Mouse (Mus musculus) hindbrain, embryonic 14.5 days (tissue): ENCODE results near the gene Spag16. TPM values are rescaled to one million over a fixed set of nuclear protein-coding genes. Genes with fewer than 3 reads are reported as not detected.
"Not testable (repeated sequence)": the region's sequence is repeated elsewhere in the genome, so short reads cannot be mapped to it uniquely, and the experiment has no call there.

Source experiments
- ATAC-seq: fragments of 200-750 bp; cut with Nextera tagmentation; 2 replicates; pipeline ENCODE4 v1.8.0; 2017; ENCODE audit warnings: moderate number of reproducible peaks, mild to moderate bottlenecking, moderate TSS enrichment, moderate library complexity; ENCODE audit not compliant: low FRiP score
- DNase-seq: peaks from one replicate; pipeline ENCODE4 v3.0.0-alpha.2; 2015; ENCODE audit warnings: low spot score
- H3K27ac ChIP-seq: fragments of 300-500 bp; sonication (generic); 2 replicates; pipeline ENCODE4 v1.5.1; 2014; ENCODE audit warnings: mild to moderate bottlenecking, moderate library complexity
- H3K27me3 ChIP-seq: fragments of 300-500 bp; sonication (generic); 2 replicates; pipeline ENCODE4 v1.6.1; 2014; ENCODE audit warnings: mild to moderate bottlenecking, low read length, mixed read lengths; ENCODE audit not compliant: control insufficient read depth, insufficient read depth
- H3K36me3 ChIP-seq: fragments of 300-500 bp; sonication (generic); replicated peaks from 2 replicates; pipeline ENCODE4 v1.6.1; 2014; ENCODE audit not compliant: control insufficient read depth, insufficient read depth
- H3K4me1 ChIP-seq: fragments of 300-500 bp; sonication (generic); replicated peaks from 2 replicates; pipeline ENCODE4 v1.6.1; 2014; ENCODE audit warnings: antibody characterized with exemption, low read length, mixed read lengths; ENCODE audit not compliant: control insufficient read depth, insufficient read depth
- H3K4me2 ChIP-seq: fragments of 300-500 bp; sonication (generic); replicated peaks from 2 replicates; pipeline ENCODE4 v1.6.1; 2014; ENCODE audit warnings: mild to moderate bottlenecking, moderate library complexity
- H3K4me3 ChIP-seq: fragments of 300-500 bp; sonication (generic); replicated peaks from 2 replicates; pipeline ENCODE4 v1.5.1; 2014; ENCODE audit warnings: mild to moderate bottlenecking, low read length
- H3K9ac ChIP-seq: fragments of 300-500 bp; sonication (generic); 2 replicates; pipeline ENCODE4 v1.6.1; 2014
- H3K9me3 ChIP-seq: fragments of 300-500 bp; sonication (generic); 2 replicates; pipeline ENCODE4 v1.6.1; 2016; ENCODE audit warnings: low read length; ENCODE audit not compliant: control insufficient read depth
- WGBS: fragments of 180-500 bp; shearing (Covaris S2); extraction: QIAGEN DNeasy Blood & Tissue Kit; methylation state at CpG from one replicate; pipeline ENCODE4 v1.1.7; 2014; 5-methylcytosine and 5-hydroxymethylcytosine counted together
- polyA plus RNA-seq: library from polyadenylated mRNA; unstranded; fragments of >200 nt; fragmentation: Nextera tagmentation; extraction: Ambion mirVana; gene quantifications from 2 replicates; pipeline ENCODE4 v1.2.1, GENCODE M21; 2014

The Spag16 gene
- polyA plus RNA-seq, 1 experiment from 2014 or later: 2.6 TPM

DNA sequence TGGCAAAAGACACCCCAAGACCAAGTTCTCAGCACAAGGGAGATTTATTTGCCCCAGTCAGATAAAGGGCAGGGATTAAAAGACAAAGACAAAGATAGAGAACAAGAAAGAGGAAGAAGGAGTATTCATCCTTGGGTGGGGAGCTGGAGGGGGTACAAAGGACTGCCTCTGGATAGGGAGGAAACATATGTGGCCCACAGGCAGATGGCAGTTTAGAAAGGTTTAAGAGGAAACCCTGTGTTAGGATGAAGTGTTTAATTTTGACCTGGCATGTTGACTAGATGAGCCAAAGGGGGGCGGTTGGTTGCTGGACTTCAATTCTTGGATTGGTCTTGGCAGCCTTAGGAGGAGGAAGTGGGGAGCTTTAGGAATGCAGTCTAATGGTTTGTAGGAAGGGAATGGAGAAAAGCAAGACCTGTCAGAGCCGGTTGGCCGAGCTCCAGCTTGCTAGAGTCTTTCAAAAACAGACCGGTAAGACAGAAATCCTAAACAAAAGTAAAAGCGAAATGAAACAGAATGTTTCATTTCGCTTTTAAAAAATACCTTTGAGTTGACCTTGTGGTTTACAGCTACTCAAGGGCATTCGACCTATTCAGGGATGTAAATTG is 2.2 kb downstream of the Spag16 start:
- whole genome bisulfite sequencing: 89% methylated on average over 7 of the region's 7 CpGs
- DNase-seq: no peak
- no peak overlapping the region for H3K9ac ChIP-seq
- H3K27me3 ChIP-seq: no peaks in the 10 kb centered on the region
- H3K27ac ChIP-seq: no peak overlapping the region
- H3K4me3 ChIP-seq: no peak overlapping the region
- H3K4me1 ChIP-seq: no peaks in the 10 kb centered on the region; the same call in 1 of the 2 replicates
- no peaks in the 10 kb centered on the region for H3K9me3 ChIP-seq
- ATAC-seq: no peak
- H3K4me2 ChIP-seq: no peak overlapping the region
- H3K36me3 ChIP-seq: no peaks in the 10 kb centered on the region

DNA sequence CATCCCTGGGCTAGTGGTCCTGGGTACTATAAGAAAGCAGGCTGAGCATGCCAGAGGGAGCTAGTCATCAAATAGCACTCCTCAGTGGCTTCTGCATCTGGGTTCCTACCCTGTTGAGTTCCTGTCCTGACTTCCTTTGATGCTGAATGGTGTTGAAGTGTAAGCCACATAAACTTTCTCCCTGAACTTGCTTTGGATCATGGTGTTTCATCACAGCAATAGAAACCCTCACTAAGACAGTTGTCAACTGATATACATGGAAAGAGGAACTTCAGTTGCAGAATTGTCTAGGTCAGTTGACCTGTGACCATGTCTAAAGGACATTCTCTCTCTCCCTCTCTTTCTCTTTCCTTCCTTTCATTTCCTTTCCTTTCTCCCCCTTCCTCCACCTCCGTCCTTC is 3.8 kb downstream of the Spag16 start:
- Histone ChIP-seq H3K27me3 (no peaks in the 10 kb centered on the region), H3K9me3 (no peaks in the 10 kb centered on the region), H3K9ac (no peak overlapping the region), H3K27ac (no peak overlapping the region), H3K4me2 (no peak overlapping the region), H3K4me1 (no peaks in the 10 kb centered on the region; the same call in 1 of the 2 replicates), H3K4me3 (no peak overlapping the region), H3K36me3 (no peaks in the 10 kb centered on the region)
- ATAC-seq: no peak
- WGBS: 88% methylated on average over 1 of the region's 1 CpGs
- no peak for DNase-seq

DNA sequence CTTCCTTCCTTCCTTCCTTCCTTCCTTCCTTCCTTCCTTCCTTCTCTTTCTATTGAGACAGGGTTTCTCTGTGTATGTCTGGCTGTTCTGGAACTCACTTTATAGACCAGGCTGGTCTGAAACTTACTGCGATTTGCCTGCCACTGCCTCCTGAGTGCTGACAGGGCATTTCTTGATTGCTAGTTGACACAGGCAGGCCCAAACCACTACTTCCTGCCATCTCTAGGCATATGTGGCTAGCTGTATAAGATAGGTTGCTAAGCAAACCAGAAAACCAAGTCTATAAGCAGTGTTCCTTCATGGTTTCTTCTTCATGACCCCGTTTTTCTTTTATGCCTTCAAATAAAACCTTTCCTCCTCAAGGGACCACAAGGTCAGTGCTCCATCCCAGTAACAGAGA is 4.2 kb downstream of the Spag16 start:
- Histone ChIP-seq H3K4me2 (no peak overlapping the region), H3K27me3 (no peaks in the 10 kb centered on the region), H3K9ac (no peak overlapping the region), H3K4me1 (no peaks in the 10 kb centered on the region; the same call in 1 of the 2 replicates), H3K9me3 (no peaks in the 10 kb centered on the region), H3K36me3 (no peaks in the 10 kb centered on the region), H3K27ac (no peak overlapping the region), H3K4me3 (no peak overlapping the region)
- 99% methylated on average over 2 of the region's 2 CpGs for WGBS
- no peak for DNase-seq
- no peak for ATAC-seq

DNA sequence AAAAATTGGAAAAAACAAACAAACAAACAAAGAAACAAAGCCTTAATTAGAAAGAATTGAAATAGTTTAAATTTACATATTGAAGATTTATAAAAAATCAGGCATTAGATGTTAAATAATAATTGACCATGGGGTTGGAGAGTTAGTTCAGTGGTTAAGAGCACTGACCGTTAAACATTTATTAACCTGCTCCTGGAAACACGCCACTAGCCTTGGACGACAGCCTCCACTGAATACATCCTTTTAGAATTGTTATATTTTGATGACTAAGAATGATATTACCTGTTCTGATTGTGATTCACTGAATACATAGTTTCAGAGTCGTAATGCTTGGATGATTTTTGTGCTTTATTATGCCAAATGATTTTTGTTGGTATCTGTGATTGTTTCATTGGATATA is 6.7 kb downstream of the Spag16 start:
- H3K4me2 ChIP-seq, H3K4me3 ChIP-seq, H3K27me3 ChIP-seq, H3K9ac ChIP-seq, H3K4me1 ChIP-seq, H3K27ac ChIP-seq, ATAC-seq, H3K9me3 ChIP-seq, H3K36me3 ChIP-seq, DNase-seq: not testable (repeated sequence)
- 85% methylated on average over 4 of the region's 4 CpGs for WGBS

DNA sequence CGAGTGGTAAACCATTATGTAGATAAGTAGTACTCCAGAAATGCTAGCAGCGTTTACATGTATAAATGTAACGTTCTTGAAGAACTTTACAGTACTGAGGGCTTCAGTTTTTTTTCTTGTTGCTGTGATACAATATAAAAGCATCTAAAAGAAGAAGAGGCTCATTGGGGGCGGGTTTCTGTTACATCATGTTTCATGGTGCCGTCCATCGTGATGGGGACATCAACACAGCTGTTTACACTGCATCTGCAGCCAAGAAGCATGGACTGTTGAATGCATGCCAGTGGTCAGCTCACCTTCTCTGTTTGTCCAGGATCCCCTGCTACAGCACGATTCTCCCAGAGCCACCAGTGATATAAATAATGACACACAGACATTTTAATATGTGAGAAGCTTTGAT is 26.7 kb downstream of the Spag16 start:
- WGBS: 83% methylated on average over 7 of the region's 7 CpGs

DNA sequence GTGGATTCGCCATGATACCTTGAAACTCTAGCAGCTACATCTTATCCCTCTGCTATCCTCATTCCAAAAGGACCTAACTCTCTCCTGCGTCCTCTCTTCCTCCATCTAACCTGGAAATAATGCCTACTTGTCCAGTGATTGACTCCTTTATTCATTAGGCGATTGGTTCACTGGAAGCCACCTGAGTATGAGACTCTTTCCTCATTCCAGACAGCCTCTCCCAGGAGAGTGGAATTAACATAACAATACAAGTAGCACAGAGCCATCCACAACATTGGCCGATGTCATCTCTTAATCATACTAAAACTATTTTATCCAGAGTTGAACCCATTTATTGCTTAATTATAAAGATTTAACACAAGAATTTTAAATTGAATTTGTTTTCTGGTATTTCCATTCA is 41.0 kb downstream of the Spag16 start:
- Histone ChIP-seq H3K4me2 (no peak overlapping the region), H3K9me3 (no peaks in the 10 kb centered on the region), H3K9ac (no peak overlapping the region), H3K4me1 (no peaks in the 10 kb centered on the region), H3K27me3 (no peaks in the 10 kb centered on the region), H3K4me3 (no peak overlapping the region), H3K36me3 (no peaks in the 10 kb centered on the region), H3K27ac (no peak overlapping the region)
- no peak for ATAC-seq
- no peak for DNase-seq
- 54% methylated on average over 4 of the region's 4 CpGs for WGBS

More for the DNA sequence above, 26.7 kb downstream of the Spag16 start:
- H3K4me1 ChIP-seq: no peaks in the 10 kb centered on the region
- no peak overlapping the region for H3K27ac ChIP-seq
- no peaks in the 10 kb centered on the region for H3K36me3 ChIP-seq
- H3K4me3 ChIP-seq: no peak overlapping the region
- no peak overlapping the region for H3K9ac ChIP-seq
- no peaks in the 10 kb centered on the region for H3K9me3 ChIP-seq
- H3K4me2 ChIP-seq: no peak overlapping the region
- H3K27me3 ChIP-seq: no peaks in the 10 kb centered on the region
- DNase-seq (no peak), ATAC-seq (no peak)

DNA sequence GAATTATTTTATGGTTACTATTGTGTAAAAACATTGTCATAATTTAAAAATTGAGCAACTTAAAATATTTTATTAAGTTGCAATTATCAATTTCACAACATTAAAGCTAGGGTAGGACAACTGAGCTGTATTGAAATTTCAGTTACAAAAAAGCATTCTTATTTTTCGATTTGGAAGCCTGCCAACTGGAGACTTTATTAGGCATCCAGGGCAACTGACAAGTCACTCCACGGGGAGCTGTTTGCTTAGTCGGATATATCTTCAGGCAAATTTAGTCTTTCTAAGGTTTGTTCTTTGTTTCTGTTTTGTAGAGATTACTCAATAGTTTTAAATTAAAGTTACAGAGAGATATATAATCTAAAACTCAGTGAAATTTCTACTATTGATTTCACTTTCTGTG is 129.8 kb downstream of the Spag16 start:
- no peaks in the 10 kb centered on the region for H3K27me3 ChIP-seq
- no peak overlapping the region for H3K4me3 ChIP-seq
- no peak overlapping the region for H3K4me2 ChIP-seq
- no peaks in the 10 kb centered on the region for H3K36me3 ChIP-seq
- H3K27ac ChIP-seq: no peak overlapping the region
- peak; percentile 50 for DNase-seq
- WGBS: 43% methylated on average over 3 of the region's 3 CpGs
- no peaks in the 10 kb centered on the region for H3K9me3 ChIP-seq
- no peaks in the 10 kb centered on the region for H3K4me1 ChIP-seq
- H3K9ac ChIP-seq: no peak overlapping the region
- no peak for ATAC-seq

DNA sequence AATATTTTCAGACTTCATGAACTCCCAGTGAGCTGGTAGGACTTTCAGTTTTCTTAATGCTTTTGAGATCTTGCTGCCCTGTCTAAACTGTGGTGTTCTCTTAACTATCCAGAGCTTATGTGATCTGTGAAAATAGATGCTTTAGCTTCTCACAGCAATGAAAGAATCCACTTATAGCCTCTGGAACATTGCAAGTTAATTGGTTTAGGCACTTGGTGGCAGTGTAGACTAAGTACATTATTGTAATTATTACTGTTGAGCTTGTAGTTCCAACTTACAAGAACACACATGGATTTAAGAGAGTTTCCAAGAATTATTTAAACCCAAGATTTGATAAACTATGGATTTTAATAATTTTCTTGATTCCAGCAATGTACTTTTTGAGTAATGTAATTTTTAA is 170.1 kb downstream of the Spag16 start:
- no peaks in the 10 kb centered on the region for H3K36me3 ChIP-seq
- no peaks in the 10 kb centered on the region for H3K27me3 ChIP-seq
- DNase-seq (peak; percentile 54), ATAC-seq (no peak)
- no peaks in the 10 kb centered on the region for H3K4me1 ChIP-seq
- H3K4me2 ChIP-seq: no peak overlapping the region
- no peak overlapping the region for H3K4me3 ChIP-seq
- no peak overlapping the region for H3K27ac ChIP-seq
- no peak overlapping the region for H3K9ac ChIP-seq
- no peaks in the 10 kb centered on the region for H3K9me3 ChIP-seq

DNA sequence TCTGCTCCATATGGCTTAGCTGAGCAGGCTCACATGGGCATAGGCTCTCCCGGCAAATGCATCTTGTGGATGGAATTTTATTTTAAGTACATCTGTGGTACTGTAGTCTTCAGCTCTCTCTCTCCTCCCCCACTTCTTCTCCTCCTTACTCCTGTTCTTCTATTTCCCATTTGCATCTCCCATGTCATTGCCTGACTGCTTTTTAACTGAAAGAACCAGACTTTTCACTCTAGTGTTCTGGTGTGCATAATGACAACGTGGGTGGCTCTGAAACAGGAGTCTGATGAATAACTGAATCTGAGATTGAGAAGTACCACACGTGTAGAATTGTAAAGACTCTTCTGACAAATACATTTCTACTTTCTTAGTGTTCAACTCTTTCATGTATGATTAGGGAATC is 186.2 kb downstream of the Spag16 start:
- no peaks in the 10 kb centered on the region for H3K4me1 ChIP-seq
- no peak overlapping the region for H3K4me3 ChIP-seq
- ATAC-seq (no peak), DNase-seq (no peak)
- H3K36me3 ChIP-seq: no peaks in the 10 kb centered on the region
- H3K9ac ChIP-seq: no peak overlapping the region
- H3K27me3 ChIP-seq: no peaks in the 10 kb centered on the region
- 85% methylated on average over 3 of the region's 3 CpGs for WGBS
- no peak overlapping the region for H3K27ac ChIP-seq
- no peak overlapping the region for H3K4me2 ChIP-seq
- no peaks in the 10 kb centered on the region for H3K9me3 ChIP-seq

DNA sequence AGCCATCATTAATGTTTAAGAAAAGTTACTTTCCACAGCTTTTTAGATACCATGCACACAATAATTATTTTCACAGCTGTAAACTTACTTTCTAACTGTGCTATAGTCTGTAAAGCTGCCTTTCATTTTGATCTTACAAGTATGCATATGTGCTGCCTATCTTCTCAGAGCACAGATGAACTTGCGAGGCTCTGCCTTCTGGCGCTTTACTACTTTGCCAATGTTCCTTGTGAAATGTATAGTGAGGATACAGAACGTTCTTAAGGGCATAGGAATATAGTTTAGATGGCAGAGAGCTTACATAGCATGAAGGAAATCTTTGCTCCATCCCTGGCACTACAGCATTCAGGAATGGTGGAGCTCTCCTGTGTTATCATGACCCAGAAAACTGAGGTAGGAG is 210.6 kb downstream of the Spag16 start:
- Histone ChIP-seq H3K4me2 (no peak overlapping the region), H3K4me1 (no peaks in the 10 kb centered on the region), H3K27ac (no peak overlapping the region), H3K36me3 (no peaks in the 10 kb centered on the region), H3K9me3 (no peaks in the 10 kb centered on the region), H3K27me3 (no peaks in the 10 kb centered on the region), H3K4me3 (no peak overlapping the region), H3K9ac (no peak overlapping the region)
- DNase-seq (no peak), ATAC-seq (no peak)
- 88% methylated on average over 3 of the region's 3 CpGs for WGBS
